7 mouse cellular contexts compared by ENCODE assay signal in genomic region chr3:152339862-152340557, GRCm38 (mm10). TPM values are rescaled to one million over a fixed set of nuclear protein-coding genes. Genes with fewer than 3 reads are reported as not detected.
A peak's percentile ranks its signal among the peaks of the same experiment; 100 is the strongest.
DNase-seq lines count a peak whose midpoint lies in the region; ATAC-seq lines count a peak whose summit lies in the region.

TSS of gene Miga1 (minus strand) at chr3:152340407.

- peaks cover 6% of the 10 kb centered on the region for H3K4me1 ChIP-seq in embryonic facial prominence, embryonic 13.5 days
- H3K4me1 ChIP-seq in limb, embryonic 10.5 days: peaks cover 6% of the 10 kb centered on the region; the same call in 1 of the 2 replicates
- no peaks in the 10 kb centered on the region for H3K4me1 ChIP-seq in midbrain, embryonic 11.5 days (ENCODE audit: control insufficient read depth, insufficient read depth, low read length)

- H3K27ac ChIP-seq in embryonic facial prominence, embryonic 13.5 days: no peak within 1 kb of the TSS
- peak within 1 kb of the TSS; percentile 89 for H3K27ac ChIP-seq in limb, embryonic 10.5 days
- H3K27ac ChIP-seq in midbrain, embryonic 11.5 days (ENCODE audit: low read depth, low read length): no peak within 1 kb of the TSS

- DNase-seq in adrenal gland, postnatal 36 days: peak; percentile 70 to 83
- DNase-seq in heart, adult 18-20 months: peak; percentile 75 to 77
- DNase-seq in kidney, adult 18-20 months: peak; percentile 74
- DNase-seq in limb, embryonic 10.5 days (ENCODE audit: low spot score): peak; percentile 85
- DNase-seq in midbrain, embryonic 11.5 days (ENCODE audit: low spot score, missing footprints): peak; percentile 97
- DNase-seq in skeletal muscle tissue, adult 2 months (ENCODE audit: low read depth, low spot score): peak; percentile 28

- H3K4me3 ChIP-seq in embryonic facial prominence, embryonic 13.5 days: peak within 1 kb of the TSS; percentile 77
- H3K4me3 ChIP-seq in limb, embryonic 10.5 days: peak within 1 kb of the TSS; percentile 91
- peak within 1 kb of the TSS; percentile 82 for H3K4me3 ChIP-seq in midbrain, embryonic 11.5 days (ENCODE audit: low read depth, low read length)

- no peaks in the 10 kb centered on the region for H3K27me3 ChIP-seq in embryonic facial prominence, embryonic 13.5 days
- no peaks in the 10 kb centered on the region for H3K27me3 ChIP-seq in limb, embryonic 10.5 days (ENCODE audit: low read depth, poor library complexity, severe bottlenecking)
- H3K27me3 ChIP-seq in midbrain, embryonic 11.5 days (ENCODE audit: control insufficient read depth, insufficient read depth, low read length): no peaks in the 10 kb centered on the region

- no peaks in the 10 kb centered on the region for H3K9me3 ChIP-seq in embryonic facial prominence, embryonic 13.5 days
- no peaks in the 10 kb centered on the region for H3K9me3 ChIP-seq in limb, embryonic 10.5 days (replicated peaks)
- no peaks in the 10 kb centered on the region for H3K9me3 ChIP-seq in midbrain, embryonic 11.5 days (ENCODE audit: control insufficient read depth, low read length)

- peaks cover 21% of the 10 kb centered on the region for H3K36me3 ChIP-seq in embryonic facial prominence, embryonic 13.5 days
- H3K36me3 ChIP-seq in limb, embryonic 10.5 days: peaks cover 26% of the 10 kb centered on the region
- peaks cover 2% of the 10 kb centered on the region; the same call in 1 of the 2 replicates for H3K36me3 ChIP-seq in midbrain, embryonic 11.5 days (ENCODE audit: control insufficient read depth, insufficient read depth, low read length)

- H3K9ac ChIP-seq in embryonic facial prominence, embryonic 13.5 days: peak within 1 kb of the TSS; percentile 76
- H3K9ac ChIP-seq in midbrain, embryonic 11.5 days (ENCODE audit: low read length): peak within 1 kb of the TSS; percentile 76

- peak within 1 kb of the TSS; percentile 63 for H3K4me2 ChIP-seq in embryonic facial prominence, embryonic 13.5 days
- peak within 1 kb of the TSS; percentile 46 for H3K4me2 ChIP-seq in midbrain, embryonic 11.5 days

- peak; percentile 78 for ATAC-seq in embryonic facial prominence, embryonic 13.5 days (ENCODE audit: insufficient number of reproducible peaks, insufficient read depth, low FRiP score, low TSS enrichment, low read depth)
- peak; percentile 95 for ATAC-seq in midbrain, embryonic 11.5 days (ENCODE audit: low FRiP score)

- WGBS in embryonic facial prominence, embryonic 13.5 days: 3% methylated on average over 54 of the region's 54 CpGs
- 3% methylated on average over 54 of the region's 54 CpGs for WGBS in limb, embryonic 10.5 days
- 3% methylated on average over 54 of the region's 54 CpGs for WGBS in midbrain, embryonic 11.5 days

RNA-seq across cellular contexts. Expression of gene Miga1, which starts in this region (rescaled TPM):
- total RNA-seq in adrenal gland, postnatal 36 days (2021): 10 to 100 TPM in 1 of 2 experiments, 1 to 10 TPM in 1; 9.7 to 12.1 TPM
- 19.4 and 21.0 TPM in 2 replicates for polyA plus RNA-seq in embryonic facial prominence, embryonic 13.5 days (2015; fragmentation: Nextera tagmentation; extraction: Ambion mirVana)
- 10 to 100 TPM; 10.8 to 14.7 TPM for total RNA-seq in heart, adult 18-20 months (2021)
- polyA plus RNA-seq in limb, embryonic 10.5 days (2016; fragmentation: Nextera tagmentation; extraction: Ambion mirVana): 16.8 and 21.5 TPM in 2 replicates
- 19.3 and 21.8 TPM in 2 replicates for polyA plus RNA-seq in midbrain, embryonic 11.5 days (2014; fragmentation: Nextera tagmentation; extraction: Ambion mirVana)

Comparison
In these comparisons a context has a peak if more than half of its experiments do, and no peak if none do; other contexts are left out.
1. DNase-seq: peak in every context shown above with its lines; median percentile 97 in midbrain, embryonic 11.5 days; 85 in limb, embryonic 10.5 days; 76 in adrenal gland, postnatal 36 days; 76 in heart, adult 18-20 months; 74 in kidney, adult 18-20 months; 28 in skeletal muscle tissue, adult 2 months.